Mouse (Mus musculus) liver, embryonic 15.5 days (tissue): ENCODE measurements around the gene Tbc1d17. TPM values are rescaled to one million over a fixed set of nuclear protein-coding genes. Genes with fewer than 3 reads are reported as not detected.

ENCODE experiments used
- ATAC-seq: fragments of 200-750 bp; cut with Nextera tagmentation; 2 replicates; pipeline ENCODE4 v1.8.0; 2017; ENCODE audit warnings: moderate number of reproducible peaks, mild to moderate bottlenecking, moderate library complexity; ENCODE audit not compliant: insufficient read depth
- H3K27ac ChIP-seq: fragments of 300-500 bp; sonication (generic); replicated peaks from 2 replicates; pipeline ENCODE4 v1.5.1; 2015; ENCODE audit warnings: mild to moderate bottlenecking, inconsistent platforms
- H3K27me3 ChIP-seq: fragments of 300-500 bp; sonication (generic); 2 replicates; pipeline ENCODE4 v1.6.1; 2015; ENCODE audit warnings: mild to moderate bottlenecking, inconsistent platforms
- H3K36me3 ChIP-seq: fragments of 300-500 bp; sonication (generic); replicated peaks from 2 replicates; pipeline ENCODE4 v1.6.1; 2015; ENCODE audit warnings: moderate library complexity, mild to moderate bottlenecking, inconsistent platforms
- H3K4me1 ChIP-seq: fragments of 300-500 bp; sonication (generic); replicated peaks from 2 replicates; pipeline ENCODE4 v1.6.1; 2015; ENCODE audit warnings: inconsistent platforms
- H3K4me2 ChIP-seq: fragments of 300-500 bp; sonication (generic); 2 replicates; pipeline ENCODE4 v1.6.1; 2015; ENCODE audit warnings: moderate library complexity, mild to moderate bottlenecking, inconsistent platforms
- H3K4me3 ChIP-seq: fragments of 300-500 bp; sonication (generic); replicated peaks from 2 replicates; pipeline ENCODE4 v1.5.1; 2015; ENCODE audit warnings: mild to moderate bottlenecking, inconsistent platforms
- H3K9ac ChIP-seq: fragments of 300-500 bp; sonication (generic); 2 replicates; pipeline ENCODE4 v1.6.1; 2015; ENCODE audit warnings: moderate library complexity, mild to moderate bottlenecking, inconsistent platforms
- H3K9me3 ChIP-seq: fragments of 300-500 bp; sonication (generic); replicated peaks from 2 replicates; pipeline ENCODE4 v1.6.1; 2016; ENCODE audit warnings: inconsistent platforms
- WGBS: fragments of 180-500 bp; shearing (Covaris S2); methylation state at CpG from one replicate; pipeline ENCODE4 v1.1.7; 2015; ENCODE audit warnings: mixed read lengths; ENCODE audit not compliant: insufficient replicate concordance; 5-methylcytosine and 5-hydroxymethylcytosine counted together
- polyA plus RNA-seq: library from polyadenylated mRNA; unstranded; fragments of >200 nt; fragmentation: Nextera tagmentation; extraction: Ambion mirVana; gene quantifications from 2 replicates; pipeline ENCODE4 v1.2.1, GENCODE M21; 2015

The Tbc1d17 gene
- polyA plus RNA-seq, 1 experiment from 2014 or later = 26.1 TPM

- Histone ChIP-seq H3K36me3 (peaks cover 16% of the 10 kb centered on the region), H3K27me3 (no peaks in the 10 kb centered on the region), H3K4me1 (peaks cover 75% of the 10 kb centered on the region), H3K9me3 (no peaks in the 10 kb centered on the region), H3K9ac (no peak overlapping the region), H3K4me2 (0 out of 2 replicates have a peak overlapping the region, but pooled peaks have one; percentile 93), H3K4me3 (no peak overlapping the region), H3K27ac (peak overlapping the region; percentile 31)
- WGBS = 86% methylated on average over 36 of the region's 36 CpGs
- ATAC-seq = no peak
Measured at GRCm38 (mm10) chr7:44852259-44853027, 3.6 kb upstream of the Tbc1d17 start.

GRCm38 (mm10) chr7:44851625-44852234, 2.9 kb upstream of the Tbc1d17 start:
- H3K36me3 ChIP-seq = peaks cover 17% of the 10 kb centered on the region
- no peaks in the 10 kb centered on the region for H3K27me3 ChIP-seq
- peaks cover 72% of the 10 kb centered on the region for H3K4me1 ChIP-seq
- ATAC-seq = no peak
- H3K4me3 ChIP-seq = no peak overlapping the region
- no peak overlapping the region; the same call in none of the 2 replicates for H3K27ac ChIP-seq
- WGBS = 80% methylated on average over 12 of the region's 12 CpGs
- no peaks in the 10 kb centered on the region for H3K9me3 ChIP-seq
- H3K9ac ChIP-seq = no peak overlapping the region
- H3K4me2 ChIP-seq = peak overlapping the region; percentile 98

GRCm38 (mm10) chr7:44850789-44851624, 2.1 kb upstream of the Tbc1d17 start:
- Histone ChIP-seq H3K4me2 (peak overlapping the region; percentile 98), H3K27me3 (no peaks in the 10 kb centered on the region), H3K9me3 (no peaks in the 10 kb centered on the region), H3K9ac (peak overlapping the region; percentile 70), H3K4me3 (peak overlapping the region; percentile 76), H3K27ac (peak overlapping the region; percentile 98), H3K36me3 (peaks cover 24% of the 10 kb centered on the region), H3K4me1 (peaks cover 65% of the 10 kb centered on the region)
- ATAC-seq = no peak
- WGBS = 58% methylated on average over 8 of the region's 8 CpGs

GRCm38 (mm10) chr7:44850146-44850545, 1.3 kb upstream of the Tbc1d17 start:
- Histone ChIP-seq H3K27me3 (no peaks in the 10 kb centered on the region), H3K4me3 (peak overlapping the region; percentile 76), H3K4me1 (peaks cover 56% of the 10 kb centered on the region), H3K9ac (peak overlapping the region; percentile 70), H3K27ac (peak overlapping the region; percentile 98), H3K9me3 (no peaks in the 10 kb centered on the region), H3K36me3 (peaks cover 33% of the 10 kb centered on the region), H3K4me2 (peak overlapping the region; percentile 98)
- WGBS = under 1% methylated on average over 33 of the region's 33 CpGs
- ATAC-seq = peak; percentile 33

- Histone ChIP-seq H3K4me3 (peak overlapping the region; percentile 76), H3K27me3 (no peaks in the 10 kb centered on the region), H3K4me1 (peaks cover 51% of the 10 kb centered on the region), H3K27ac (peak overlapping the region; percentile 98), H3K9me3 (no peaks in the 10 kb centered on the region), H3K4me2 (peak overlapping the region; percentile 98), H3K9ac (peak overlapping the region; percentile 70), H3K36me3 (peaks cover 39% of the 10 kb centered on the region)
- peak; percentile 51 for ATAC-seq
- WGBS = under 1% methylated on average over 41 of the region's 41 CpGs
Measured at GRCm38 (mm10) chr7:44849416-44850111, 685 bp upstream of the Tbc1d17 start.

GRCm38 (mm10) chr7:44847772-44848171, 1.1 kb downstream of the Tbc1d17 start:
- WGBS = 71% methylated on average over 5 of the region's 5 CpGs
- Histone ChIP-seq H3K4me3 (peak overlapping the region; percentile 76), H3K36me3 (peaks cover 52% of the 10 kb centered on the region)

GRCm38 (mm10) chr7:44846804-44847203, 2.1 kb downstream of the Tbc1d17 start:
- ATAC-seq = no peak

More at GRCm38 (mm10) chr7:44847772-44848171, 1.1 kb downstream of the Tbc1d17 start:
- H3K9me3 ChIP-seq = no peaks in the 10 kb centered on the region
- peak overlapping the region; percentile 98 for H3K4me2 ChIP-seq
- ATAC-seq = no peak
- H3K27me3 ChIP-seq = no peaks in the 10 kb centered on the region
- H3K27ac ChIP-seq = peak overlapping the region; percentile 98
- peaks cover 47% of the 10 kb centered on the region for H3K4me1 ChIP-seq
- peak overlapping the region; percentile 70; the same call in 1 of the 2 replicates for H3K9ac ChIP-seq

GRCm38 (mm10) chr7:44845006-44845405, 3.9 kb downstream of the Tbc1d17 start:
- ATAC-seq = no peak
- H3K4me3 ChIP-seq = no peak overlapping the region
- no peak overlapping the region for H3K9ac ChIP-seq
- no peaks in the 10 kb centered on the region for H3K9me3 ChIP-seq
- peaks cover 30% of the 10 kb centered on the region for H3K4me1 ChIP-seq
- no peak overlapping the region for H3K27ac ChIP-seq
- H3K36me3 ChIP-seq = peaks cover 58% of the 10 kb centered on the region
- peaks cover 10% of the 10 kb centered on the region for H3K27me3 ChIP-seq
- no peak overlapping the region for H3K4me2 ChIP-seq
- 86% methylated on average over 10 of the region's 10 CpGs for WGBS

More at GRCm38 (mm10) chr7:44846804-44847203, 2.1 kb downstream of the Tbc1d17 start:
- Histone ChIP-seq H3K9me3 (no peaks in the 10 kb centered on the region), H3K9ac (no peak overlapping the region), H3K4me2 (no peak overlapping the region), H3K27ac (no peak overlapping the region), H3K4me3 (no peak overlapping the region), H3K4me1 (peaks cover 39% of the 10 kb centered on the region), H3K27me3 (no peaks in the 10 kb centered on the region), H3K36me3 (peaks cover 55% of the 10 kb centered on the region)
- WGBS = 85% methylated on average over 7 of the region's 7 CpGs

- Histone ChIP-seq H3K27ac (no peak overlapping the region), H3K9me3 (no peaks in the 10 kb centered on the region), H3K27me3 (peaks cover 27% of the 10 kb centered on the region), H3K4me2 (no peak overlapping the region), H3K4me1 (peaks cover 31% of the 10 kb centered on the region), H3K36me3 (peaks cover 58% of the 10 kb centered on the region), H3K4me3 (no peak overlapping the region), H3K9ac (no peak overlapping the region)
- no peak for ATAC-seq
- 76% methylated on average over 8 of the region's 8 CpGs for WGBS
Measured at GRCm38 (mm10) chr7:44841825-44842463, 6.9 kb downstream of the Tbc1d17 start.

GRCm38 (mm10) chr7:44840426-44840825, 8.5 kb downstream of the Tbc1d17 start:
- peaks cover 44% of the 10 kb centered on the region for H3K36me3 ChIP-seq
- no peak for ATAC-seq

More at GRCm38 (mm10) chr7:44840426-44840825, 8.5 kb downstream of the Tbc1d17 start:
- Histone ChIP-seq H3K27ac (no peak overlapping the region), H3K9ac (no peak overlapping the region), H3K4me3 (no peak overlapping the region), H3K27me3 (peaks cover 27% of the 10 kb centered on the region), H3K9me3 (no peaks in the 10 kb centered on the region), H3K4me1 (peaks cover 41% of the 10 kb centered on the region), H3K4me2 (0 out of 2 replicates have a peak overlapping the region, but pooled peaks have one; percentile 67)
- WGBS = 38% methylated on average over 14 of the region's 14 CpGs
